Mouse (Mus musculus): ENCODE results near the gene Eif3g. TPM values are rescaled to one million over a fixed set of nuclear protein-coding genes. Genes with fewer than 3 reads are reported as not detected.

The Eif3g gene
- total and polyA plus RNA-seq, 2 experiments from 2014 or later, result 95.7 to 232 TPM

- no peak for ATAC-seq (ENCODE audit: low FRiP score)
- peak; percentile 19 for DNase-seq (ENCODE audit: low spot score)
- H3K4me2 ChIP-seq (ENCODE audit: low read depth, low read length, poor library complexity, severe bottlenecking), result no peak overlapping the region
- no peak overlapping the region for H3K9ac ChIP-seq (replicated peaks; ENCODE audit: low read length, poor library complexity, severe bottlenecking)
- H3K36me3 ChIP-seq (ENCODE audit: insufficient read depth, low read length), result no peaks in the 10 kb centered on the region
- no peak overlapping the region for H3K27ac ChIP-seq (ENCODE audit: low read depth, low read length)
- H3K27me3 ChIP-seq (ENCODE audit: insufficient read depth, low read length), result peaks cover 3% of the 10 kb centered on the region; the same call in 1 of the 2 replicates
- TF ChIP-seq CTCF (IDR thresholded peaks at IDR 0.05), result no peak
- H3K4me1 ChIP-seq (ENCODE audit: insufficient read depth, low read length), result no peaks in the 10 kb centered on the region
- no peaks in the 10 kb centered on the region for H3K9me3 ChIP-seq (ENCODE audit: low read length)
- H3K4me3 ChIP-seq (ENCODE audit: low read depth, low read length), result no peak overlapping the region
- WGBS, result 16% methylated on average over 6 of the region's 6 CpGs
Measured at GRCm38 (mm10) chr9:20857131-20857530, 41.3 kb downstream of the Eif3g start.

- TF ChIP-seq CTCF (IDR thresholded peaks at IDR 0.05), result no peak
- Histone ChIP-seq H3K9me3 (ENCODE audit: low read length) (no peaks in the 10 kb centered on the region), H3K36me3 (ENCODE audit: insufficient read depth, low read length) (no peaks in the 10 kb centered on the region), H3K4me1 (ENCODE audit: insufficient read depth, low read length) (no peaks in the 10 kb centered on the region), H3K27me3 (ENCODE audit: insufficient read depth, low read length) (no peaks in the 10 kb centered on the region), H3K9ac (replicated peaks; ENCODE audit: low read length, poor library complexity, severe bottlenecking) (no peak overlapping the region), H3K4me3 (ENCODE audit: low read depth, low read length) (no peak overlapping the region), H3K27ac (ENCODE audit: low read depth, low read length) (no peak overlapping the region), H3K4me2 (ENCODE audit: low read depth, low read length, poor library complexity, severe bottlenecking) (no peak overlapping the region)
- no peak for ATAC-seq (ENCODE audit: low FRiP score)
- no peak for DNase-seq (ENCODE audit: low spot score)
- 82% methylated on average over 2 of the region's 2 CpGs for WGBS
Measured at GRCm38 (mm10) chr9:20850179-20850578, 48.2 kb downstream of the Eif3g start.

Small RNA genes lying within 50 kb of the gene (microRNA-seq; reads per million reads assigned to microRNA genes)
- not detected for gene Mir7081 (ENCODE audit: borderline number of aligned reads)

Other genes starting within 250 kb of the Eif3g start
- gene Pin1, start 246.5 kb downstream of the Eif3g start, total RNA-seq (2014; rRNA removed), result 31.9 and 32.0 TPM in 2 replicates
- 60.3 and 67.1 TPM in 2 replicates for gene Pin1, start 246.5 kb downstream of the Eif3g start, polyA plus RNA-seq (2015; fragmentation: Nextera tagmentation; extraction: Ambion mirVana)
- gene Olfm2, start 152.3 kb downstream of the Eif3g start, total RNA-seq (2014; rRNA removed), result 301 and 342 TPM in 2 replicates
- 245 and 273 TPM in 2 replicates for gene Olfm2, start 152.3 kb downstream of the Eif3g start, polyA plus RNA-seq (2015; fragmentation: Nextera tagmentation; extraction: Ambion mirVana)
- gene Col5a3, start 83.6 kb downstream of the Eif3g start, total RNA-seq (2014; rRNA removed), result 3.0 and 3.4 TPM in 2 replicates
- gene Col5a3, start 83.6 kb downstream of the Eif3g start, polyA plus RNA-seq (2015; fragmentation: Nextera tagmentation; extraction: Ambion mirVana), result 0.74 and 0.83 TPM in 2 replicates
- not detected in 2 replicates for gene Rdh8, start 80.1 kb downstream of the Eif3g start, total RNA-seq (2014; rRNA removed)
- not detected in 2 replicates for gene Rdh8, start 80.1 kb downstream of the Eif3g start, polyA plus RNA-seq (2015; fragmentation: Nextera tagmentation; extraction: Ambion mirVana)
- gene A230050P20Rik, start 30.0 kb downstream of the Eif3g start, total RNA-seq (2014; rRNA removed), result 21.5 and 30.6 TPM in 2 replicates
- 24.7 and 28.5 TPM in 2 replicates for gene A230050P20Rik, start 30.0 kb downstream of the Eif3g start, polyA plus RNA-seq (2015; fragmentation: Nextera tagmentation; extraction: Ambion mirVana)
- gene Angptl6, start 18.9 kb downstream of the Eif3g start, total RNA-seq (2014; rRNA removed), result 10.0 and 12.4 TPM in 2 replicates
- gene Angptl6, start 18.9 kb downstream of the Eif3g start, polyA plus RNA-seq (2015; fragmentation: Nextera tagmentation; extraction: Ambion mirVana), result 13.4 and 17.0 TPM in 2 replicates
- gene Ppan, start 10.4 kb downstream of the Eif3g start, total RNA-seq (2014; rRNA removed), result 42.0 and 52.6 TPM in 2 replicates
- 37.9 and 39.9 TPM in 2 replicates for gene Ppan, start 10.4 kb downstream of the Eif3g start, polyA plus RNA-seq (2015; fragmentation: Nextera tagmentation; extraction: Ambion mirVana)
- gene Dnmt1, start 61.3 kb upstream of the Eif3g start, total RNA-seq (2014; rRNA removed), result 94.6 and 97.7 TPM in 2 replicates
- gene Dnmt1, start 61.3 kb upstream of the Eif3g start, polyA plus RNA-seq (2015; fragmentation: Nextera tagmentation; extraction: Ambion mirVana), result 40.8 and 42.1 TPM in 2 replicates
- 4.7 and 7.3 TPM in 2 replicates for gene S1pr2, start 78.2 kb upstream of the Eif3g start, total RNA-seq (2014; rRNA removed)
- 5.5 and 7.2 TPM in 2 replicates for gene S1pr2, start 78.2 kb upstream of the Eif3g start, polyA plus RNA-seq (2015; fragmentation: Nextera tagmentation; extraction: Ambion mirVana)
- 62.9 and 80.9 TPM in 2 replicates for gene Mrpl4, start 104.1 kb upstream of the Eif3g start, total RNA-seq (2014; rRNA removed)
- gene Mrpl4, start 104.1 kb upstream of the Eif3g start, polyA plus RNA-seq (2015; fragmentation: Nextera tagmentation; extraction: Ambion mirVana), result 105 TPM in 2 replicates
- 4.5 and 5.2 TPM in 2 replicates for gene Icam1, start 117.4 kb upstream of the Eif3g start, total RNA-seq (2014; rRNA removed)
- 3.4 and 3.6 TPM in 2 replicates for gene Icam1, start 117.4 kb upstream of the Eif3g start, polyA plus RNA-seq (2015; fragmentation: Nextera tagmentation; extraction: Ambion mirVana)
- not detected in 2 replicates for gene Icam4, start 130.8 kb upstream of the Eif3g start, total RNA-seq (2014; rRNA removed)
- gene Icam4, start 130.8 kb upstream of the Eif3g start, polyA plus RNA-seq (2015; fragmentation: Nextera tagmentation; extraction: Ambion mirVana), result 0.30 TPM in 1 of 2 replicates, not detected in the other
- 6.3 and 7.7 TPM in 2 replicates for gene Icam5, start 133.4 kb upstream of the Eif3g start, total RNA-seq (2014; rRNA removed)
- 4.1 and 4.2 TPM in 2 replicates for gene Icam5, start 133.4 kb upstream of the Eif3g start, polyA plus RNA-seq (2015; fragmentation: Nextera tagmentation; extraction: Ambion mirVana)
- 10.7 TPM in 1 of 2 replicates, not detected in the other for gene Zglp1, start 168.5 kb upstream of the Eif3g start, total RNA-seq (2014; rRNA removed)
- gene Zglp1, start 168.5 kb upstream of the Eif3g start, polyA plus RNA-seq (2015; fragmentation: Nextera tagmentation; extraction: Ambion mirVana), result 0.20 TPM in 1 of 2 replicates, not detected in the other
- 2.4 and 2.7 TPM in 2 replicates for gene Gm49373, start 174.5 kb upstream of the Eif3g start, total RNA-seq (2014; rRNA removed)
- gene Gm49373, start 174.5 kb upstream of the Eif3g start, polyA plus RNA-seq (2015; fragmentation: Nextera tagmentation; extraction: Ambion mirVana), result 0.90 and 0.94 TPM in 2 replicates
- 67.3 and 81.3 TPM in 2 replicates for gene Fdx1l, start 175.0 kb upstream of the Eif3g start, total RNA-seq (2014; rRNA removed)
- 86.5 and 95.3 TPM in 2 replicates for gene Fdx1l, start 175.0 kb upstream of the Eif3g start, polyA plus RNA-seq (2015; fragmentation: Nextera tagmentation; extraction: Ambion mirVana)
- gene Gm38431, start 193.4 kb upstream of the Eif3g start, total RNA-seq (2014; rRNA removed), result 2.1 and 5.8 TPM in 2 replicates
- 0.38 and 0.48 TPM in 2 replicates for gene Gm38431, start 193.4 kb upstream of the Eif3g start, polyA plus RNA-seq (2015; fragmentation: Nextera tagmentation; extraction: Ambion mirVana)
- gene Raver1, start 193.4 kb upstream of the Eif3g start, total RNA-seq (2014; rRNA removed), result 38.7 and 41.0 TPM in 2 replicates
- 20.2 and 20.7 TPM in 2 replicates for gene Raver1, start 193.4 kb upstream of the Eif3g start, polyA plus RNA-seq (2015; fragmentation: Nextera tagmentation; extraction: Ambion mirVana)
- gene Tyk2, start 232.6 kb upstream of the Eif3g start, total RNA-seq (2014; rRNA removed), result 9.8 and 9.9 TPM in 2 replicates
- 4.8 and 5.4 TPM in 2 replicates for gene Tyk2, start 232.6 kb upstream of the Eif3g start, polyA plus RNA-seq (2015; fragmentation: Nextera tagmentation; extraction: Ambion mirVana)

Data from midbrain, postnatal 0 days (tissue).